Comparison of ENCODE assay signal across 8 mouse cellular contexts in the genomic region with DNA sequence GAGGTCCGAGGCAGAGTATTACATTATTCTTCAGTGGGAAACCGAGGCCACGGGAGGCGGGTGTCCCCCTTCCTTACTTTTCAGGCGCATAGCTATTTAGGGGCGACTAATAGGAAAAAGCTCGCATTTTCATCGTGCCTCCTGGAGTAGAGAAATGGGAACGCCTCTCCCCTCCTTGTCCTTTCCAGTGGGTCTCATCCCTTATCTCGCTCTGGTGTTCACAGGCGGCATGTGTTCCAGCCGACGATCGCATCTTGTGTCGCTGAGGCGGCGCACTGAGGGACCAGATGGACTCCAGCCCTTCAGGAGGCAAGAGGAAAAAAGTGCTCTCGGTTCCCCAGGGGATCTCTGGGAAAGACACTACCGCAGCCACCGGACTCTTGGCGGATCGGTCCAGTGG. TPM values are rescaled to one million over a fixed set of nuclear protein-coding genes. Genes with fewer than 3 reads are reported as not detected.
DNase-seq lines count a peak whose midpoint lies in the region; ATAC-seq and TF ChIP-seq lines count a peak whose summit lies in the region.

No protein-coding gene starts in this region.

- WGBS in lung, embryonic 14.5 days, result under 1% methylated on average over 22 of the region's 22 CpGs
- WGBS in forebrain, embryonic 10.5 days, result under 1% methylated on average over 22 of the region's 22 CpGs
- under 1% methylated on average over 22 of the region's 22 CpGs for WGBS in intestine, embryonic 15.5 days
- 6% methylated on average over 22 of the region's 22 CpGs for WGBS in macrophage (ENCODE audit: missing documents)

- H3K4me2 ChIP-seq in lung, embryonic 14.5 days, result peak overlapping the region; percentile 79
- H3K4me2 ChIP-seq in intestine, embryonic 15.5 days (replicated peaks), result peak overlapping the region; percentile 86

- H3K4me1 ChIP-seq in lung, embryonic 14.5 days (ENCODE audit: insufficient read depth), result peaks cover 40% of the 10 kb centered on the region
- peaks cover 75% of the 10 kb centered on the region for H3K4me1 ChIP-seq in forebrain, embryonic 10.5 days
- H3K4me1 ChIP-seq in intestine, embryonic 15.5 days (replicated peaks), result peaks cover 50% of the 10 kb centered on the region

- no peak for TF ChIP-seq CTCF in lung, embryonic 14.5 days (IDR thresholded peaks at IDR 0.05; ENCODE audit: low read depth)

- peaks cover 3% of the 10 kb centered on the region; the same call in 1 of the 2 replicates for H3K36me3 ChIP-seq in lung, embryonic 14.5 days (ENCODE audit: insufficient read depth)
- no peaks in the 10 kb centered on the region for H3K36me3 ChIP-seq in forebrain, embryonic 10.5 days (replicated peaks)
- no peaks in the 10 kb centered on the region for H3K36me3 ChIP-seq in intestine, embryonic 15.5 days
- no peaks in the 10 kb centered on the region for H3K36me3 ChIP-seq in macrophage (ENCODE audit: inconsistent target)

- H3K9ac ChIP-seq in lung, embryonic 14.5 days, result peak overlapping the region; percentile 70
- H3K9ac ChIP-seq in intestine, embryonic 15.5 days, result peak overlapping the region; percentile 87

- no peak for ATAC-seq in lung, embryonic 14.5 days (ENCODE audit: insufficient read depth)
- no peak for ATAC-seq in intestine, embryonic 15.5 days
- no peak for ATAC-seq in frontal cortex, adult (ENCODE audit: low TSS enrichment)

- peak; percentile 58 for DNase-seq in lung, embryonic 14.5 days
- no peak for DNase-seq in lung, postnatal 10 days
- peak; percentile 61 for DNase-seq in adrenal gland, postnatal 10 days
- DNase-seq in forebrain, embryonic 10.5 days (ENCODE audit: extremely low spot score, low spot score), result peak; percentile 49
- DNase-seq in layer of hippocampus, postnatal 36 days, result no peak

- H3K4me3 ChIP-seq in lung, embryonic 14.5 days (ENCODE audit: low read depth, low read length), result peak overlapping the region; percentile 69
- peak overlapping the region; percentile 75 for H3K4me3 ChIP-seq in forebrain, embryonic 10.5 days
- peak overlapping the region; percentile 76 for H3K4me3 ChIP-seq in intestine, embryonic 15.5 days (replicated peaks)
- peak overlapping the region; percentile 33 for H3K4me3 ChIP-seq in macrophage (ENCODE audit: inconsistent target)

- no peaks in the 10 kb centered on the region for H3K9me3 ChIP-seq in lung, embryonic 14.5 days (ENCODE audit: low read depth, low read length)
- H3K9me3 ChIP-seq in forebrain, embryonic 10.5 days, result no peaks in the 10 kb centered on the region
- no peaks in the 10 kb centered on the region for H3K9me3 ChIP-seq in intestine, embryonic 15.5 days

- peak overlapping the region; percentile 85 for H3K27ac ChIP-seq in lung, embryonic 14.5 days (ENCODE audit: low read depth)
- H3K27ac ChIP-seq in forebrain, embryonic 10.5 days, result peak overlapping the region; percentile 92
- peak overlapping the region; percentile 95 for H3K27ac ChIP-seq in intestine, embryonic 15.5 days
- no peak overlapping the region for H3K27ac ChIP-seq in macrophage

- H3K27me3 ChIP-seq in lung, embryonic 14.5 days (ENCODE audit: insufficient read depth, low read length), result no peaks in the 10 kb centered on the region
- peaks cover 50% of the 10 kb centered on the region for H3K27me3 ChIP-seq in forebrain, embryonic 10.5 days (ENCODE audit: poor library complexity, severe bottlenecking)
- H3K27me3 ChIP-seq in intestine, embryonic 15.5 days (replicated peaks), result no peaks in the 10 kb centered on the region

- H3K79me2 ChIP-seq in macrophage (ENCODE audit: inconsistent target), result peaks cover 21% of the 10 kb centered on the region

RNA-seq across cellular contexts. Expression of gene Id1, which starts 0.7 kb away (rescaled TPM):
- polyA plus RNA-seq in lung, embryonic 14.5 days (2014; fragmentation: Nextera tagmentation; extraction: Ambion mirVana), result 122 and 123 TPM in 2 replicates
- 100 to 1,000 TPM; 112 to 182 TPM for total RNA-seq in adrenal gland, postnatal 10 days (2021)
- 57.5 and 61.1 TPM in 2 replicates for polyA plus RNA-seq in forebrain, embryonic 10.5 days (2016; fragmentation: Nextera tagmentation; extraction: Ambion mirVana)
- 102 and 116 TPM in 2 replicates for polyA plus RNA-seq in intestine, embryonic 15.5 days (2015; fragmentation: Nextera tagmentation; extraction: Ambion mirVana)
- total RNA-seq in macrophage (2018; cell fraction: chromatin; rRNA removed), result 1 to 10 TPM in 10 of 26 experiments, under 1 TPM in 6, not detected in 10; 0.68 to 5.0 (median 1.2) TPM
- total RNA-seq in macrophage (2018; cell fraction: cytosol; rRNA removed), result 1 to 10 TPM in 5 of 26 experiments, under 1 TPM in 18, not detected in 3; 0.15 to 1.9 (median 0.52) TPM
- 10 to 100 TPM in 2 of 26 experiments, 1 to 10 TPM in 5, under 1 TPM in 8, not detected in 11; 0.63 to 45.8 (median 0.98) TPM for total RNA-seq in macrophage (2018; cell fraction: nucleus; rRNA removed)
- 0.27 to 88.3 TPM (median 0.39 TPM) in 3 replicates for polyA plus RNA-seq in macrophage (2018)
- 10 to 100 TPM; 15.3 to 19.8 TPM for total RNA-seq in layer of hippocampus, postnatal 36 days (2021)

RNA-seq across cellular contexts. Expression of gene Cox4i2, which starts 17.2 kb away (rescaled TPM):
- polyA plus RNA-seq in lung, embryonic 14.5 days (2014; fragmentation: Nextera tagmentation; extraction: Ambion mirVana), result 51.4 and 59.6 TPM in 2 replicates
- 1 to 10 TPM; 8.0 to 8.3 TPM for total RNA-seq in adrenal gland, postnatal 10 days (2021)
- polyA plus RNA-seq in forebrain, embryonic 10.5 days (2016; fragmentation: Nextera tagmentation; extraction: Ambion mirVana), result 3.0 and 4.2 TPM in 2 replicates
- polyA plus RNA-seq in intestine, embryonic 15.5 days (2015; fragmentation: Nextera tagmentation; extraction: Ambion mirVana), result 12.2 and 14.2 TPM in 2 replicates
- total RNA-seq in macrophage (2018; cell fraction: chromatin; rRNA removed), result not detected
- not detected for total RNA-seq in macrophage (2018; cell fraction: cytosol; rRNA removed)
- total RNA-seq in macrophage (2018; cell fraction: nucleus; rRNA removed), result not detected
- polyA plus RNA-seq in macrophage (2018), result not detected in 3 replicates
- 1 to 10 TPM; 1.7 to 2.7 TPM for total RNA-seq in layer of hippocampus, postnatal 36 days (2021)

RNA-seq across cellular contexts. Expression of gene Mcts2, which starts 49.9 kb away (rescaled TPM):
- 28.5 and 32.7 TPM in 2 replicates for polyA plus RNA-seq in lung, embryonic 14.5 days (2014; fragmentation: Nextera tagmentation; extraction: Ambion mirVana)
- 10 to 100 TPM; 24.5 to 26.7 TPM for total RNA-seq in adrenal gland, postnatal 10 days (2021)
- 39.1 and 40.3 TPM in 2 replicates for polyA plus RNA-seq in forebrain, embryonic 10.5 days (2016; fragmentation: Nextera tagmentation; extraction: Ambion mirVana)
- 26.3 and 26.8 TPM in 2 replicates for polyA plus RNA-seq in intestine, embryonic 15.5 days (2015; fragmentation: Nextera tagmentation; extraction: Ambion mirVana)
- 10 to 100 TPM in 25 of 26 experiments, 1 to 10 TPM in 1; 7.2 to 30.7 (median 17.4) TPM for total RNA-seq in macrophage (2018; cell fraction: chromatin; rRNA removed)
- total RNA-seq in macrophage (2018; cell fraction: cytosol; rRNA removed), result 1 to 10 TPM in 3 of 26 experiments, under 1 TPM in 21, not detected in 2; 0.17 to 1.6 (median 0.44) TPM
- 10 to 100 TPM in 8 of 26 experiments, 1 to 10 TPM in 18; 1.8 to 22.4 (median 8.5) TPM for total RNA-seq in macrophage (2018; cell fraction: nucleus; rRNA removed)
- polyA plus RNA-seq in macrophage (2018), result 0.46 to 1.1 TPM (median 0.52 TPM) in 3 replicates
- 10 to 100 TPM; 19.7 to 22.9 TPM for total RNA-seq in layer of hippocampus, postnatal 36 days (2021)

Comparison
In these comparisons a context has a peak if more than half of its experiments do, and no peak if none do; other contexts are left out.
1. DNase-seq: peak in lung, embryonic 14.5 days (single experiment), adrenal gland, postnatal 10 days (single experiment) and forebrain, embryonic 10.5 days (single experiment); none in lung, postnatal 10 days (single experiment) and layer of hippocampus, postnatal 36 days (0 of 2).
2. RNA of gene Mcts2, which starts 49.9 kb away (polyA plus RNA-seq): 39.1 to 40.3 TPM in forebrain, embryonic 10.5 days, 28.5 to 32.7 TPM in lung, embryonic 14.5 days and 26.3 to 26.8 TPM in intestine, embryonic 15.5 days; 0.46 to 1.1 TPM in macrophage; every median in the first group is over 10 times any median in the second.
3. Peak in every context shown above with its lines, with median percentiles within 50 percentile points of each other: H3K4me3 ChIP-seq.